ENCODE assay signal across 8 mouse cellular contexts in the genomic region with DNA sequence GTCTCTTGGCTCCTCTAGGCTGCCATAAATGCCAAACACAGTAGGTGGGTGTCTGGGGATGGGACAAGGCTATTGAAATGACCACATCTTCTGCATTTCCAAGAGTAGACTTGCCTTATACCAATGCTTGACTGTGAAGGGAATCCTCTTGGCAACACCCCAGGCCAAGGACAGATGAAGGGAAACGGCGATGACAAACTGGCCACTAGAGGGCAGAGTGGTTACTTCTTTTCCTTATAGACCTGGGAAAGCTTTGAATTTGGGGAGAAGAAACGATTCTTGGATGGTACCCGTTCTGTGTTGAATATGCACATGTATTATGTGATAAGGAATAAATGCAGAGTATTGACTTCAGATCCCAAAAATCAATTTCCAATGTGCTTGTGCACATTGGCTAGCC. TPM values are rescaled to one million over a fixed set of nuclear protein-coding genes. Genes with fewer than 3 reads are reported as not detected.
DNase-seq lines count a peak whose midpoint lies in the region; ATAC-seq and TF ChIP-seq lines count a peak whose summit lies in the region.

No protein-coding gene starts in this region.

- TF ChIP-seq EP300 in lung, postnatal 0 days (IDR thresholded peaks at IDR 0.05), result no peak

- no peak overlapping the region for H3K4me2 ChIP-seq in lung, postnatal 0 days (replicated peaks; ENCODE audit: low read depth, low read length)

- 1% methylated on average over 4 of the region's 4 CpGs for WGBS in lung, postnatal 0 days

- H3K4me3 ChIP-seq in lung, postnatal 0 days (ENCODE audit: low read depth, low read length), result no peak overlapping the region

- DNase-seq in CD4-positive helper T cell, adult 2 months (ENCODE audit: low read depth, low spot score), result peak; percentile 41
- peak; percentile 62 for DNase-seq in Muller cell, postnatal 12 days (ENCODE audit: inconsistent ontology term)
- peak; percentile 95 to 98 for DNase-seq in cerebellum, postnatal 10 days
- DNase-seq in frontal cortex, postnatal 25 days (ENCODE audit: low spot score in 2 of 2), result peak; percentile 68 to 71
- DNase-seq in kidney, postnatal 4 days, result peak; percentile 83 to 85
- peak; percentile 74 for DNase-seq in lung, postnatal 0 days (ENCODE audit: low spot score)
- DNase-seq in right cerebral cortex, postnatal 10 days (ENCODE audit: low spot score in 2 of 2), result peak; percentile 87 to 91
- DNase-seq in T-cell, adult 2 months (ENCODE audit: low spot score), result no peak

- H3K27me3 ChIP-seq in lung, postnatal 0 days (replicated peaks; ENCODE audit: insufficient read depth, low read length), result no peaks in the 10 kb centered on the region

- peak; percentile 84 for TF ChIP-seq CTCF in lung, postnatal 0 days (IDR thresholded peaks at IDR 0.05)

- H3K9ac ChIP-seq in lung, postnatal 0 days (replicated peaks; ENCODE audit: low read depth), result no peak overlapping the region

- H3K27ac ChIP-seq in lung, postnatal 0 days (ENCODE audit: low read length), result no peak overlapping the region

- no peaks in the 10 kb centered on the region for H3K36me3 ChIP-seq in lung, postnatal 0 days (ENCODE audit: insufficient read depth, low read length)

- no peaks in the 10 kb centered on the region for H3K9me3 ChIP-seq in lung, postnatal 0 days (ENCODE audit: low read length)

- ATAC-seq in lung, postnatal 0 days, result peak; percentile 8; the same call in 1 of the 2 replicates

- H3K4me1 ChIP-seq in lung, postnatal 0 days (ENCODE audit: insufficient read depth, low read depth, low read length), result no peaks in the 10 kb centered on the region

RNA-seq across cellular contexts. Expression of a gene that starts 50.8 kb away (rescaled TPM):
- polyA plus RNA-seq in lung, postnatal 0 days (2015; fragmentation: Nextera tagmentation; extraction: Ambion mirVana), result not detected in 2 replicates
